Mouse (Mus musculus): ENCODE measurements around the gene Fcrlb.

Fcrlb gene

DNA sequence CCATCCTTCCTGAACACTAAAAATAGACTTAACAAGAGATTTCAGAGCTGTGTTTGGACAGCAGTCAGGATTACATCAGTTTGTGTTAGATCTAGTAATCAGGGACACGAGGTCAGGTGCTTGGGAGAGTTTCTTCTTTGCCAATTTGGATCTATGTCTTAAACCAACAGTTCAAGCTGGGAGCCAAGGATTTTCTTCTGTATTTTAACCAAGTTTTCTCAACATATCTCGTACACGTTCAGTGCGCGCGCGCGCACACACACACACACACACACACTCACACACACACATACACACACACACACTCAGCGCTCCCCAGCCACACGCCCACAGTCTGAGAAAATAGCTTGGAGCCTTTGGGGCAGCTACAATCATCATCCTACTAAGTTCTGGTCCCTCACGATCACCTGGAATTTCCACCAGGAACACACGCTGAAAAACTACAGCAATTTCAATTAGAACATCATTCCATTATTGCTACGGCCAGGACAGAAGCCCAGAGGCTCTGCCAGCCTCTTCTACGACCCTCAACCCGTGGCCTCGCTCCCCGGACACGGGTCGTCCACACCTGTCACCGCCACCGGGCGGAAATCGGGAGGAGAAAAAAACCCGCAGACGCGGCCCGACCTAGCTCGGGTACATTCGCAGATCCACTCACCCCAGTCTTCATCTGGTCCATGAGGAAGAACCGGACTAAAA is 45.6 kb downstream of the Fcrlb start:
- no peak for DNase-seq

DNA sequence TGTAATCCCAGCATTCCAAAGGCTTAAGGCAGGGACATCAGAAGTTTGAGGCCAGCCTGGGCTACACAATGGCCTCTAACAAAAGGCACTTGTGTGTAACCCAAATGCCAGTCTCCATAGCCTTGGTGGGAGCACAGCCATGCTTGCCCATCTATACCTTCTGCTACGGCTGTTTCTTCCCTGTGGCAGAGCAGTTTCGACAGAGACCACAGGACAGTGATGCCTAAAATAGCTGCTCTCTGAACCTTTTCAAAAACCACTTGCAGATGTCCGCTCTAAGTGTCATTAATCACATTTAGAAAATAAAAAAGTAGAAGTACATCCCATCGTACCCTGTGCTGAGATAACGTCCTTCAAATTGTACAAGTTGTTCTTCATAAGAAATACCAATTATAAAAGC is 47.3 kb downstream of the Fcrlb start:
- no peak for DNase-seq

DNA sequence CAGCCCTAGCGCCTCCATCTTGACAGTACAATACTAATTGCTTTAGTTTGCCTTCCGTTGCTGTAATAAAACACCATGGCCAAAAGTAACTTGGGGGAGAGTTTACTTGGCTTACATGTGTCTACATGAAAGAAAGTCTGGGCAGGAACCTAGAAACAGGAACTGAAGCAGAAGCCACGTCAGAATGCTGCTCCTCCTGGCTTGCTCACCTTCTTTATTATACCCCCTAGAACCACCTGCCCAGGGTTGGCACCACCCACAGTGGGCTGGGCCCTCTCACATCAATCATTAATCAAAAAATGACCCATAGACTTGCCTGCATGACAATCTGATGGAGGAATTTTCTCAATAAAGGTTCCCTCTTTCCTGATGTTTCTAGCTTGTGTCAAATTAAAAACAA is 48.0 kb downstream of the Fcrlb start:
- no peak for DNase-seq

DNA sequence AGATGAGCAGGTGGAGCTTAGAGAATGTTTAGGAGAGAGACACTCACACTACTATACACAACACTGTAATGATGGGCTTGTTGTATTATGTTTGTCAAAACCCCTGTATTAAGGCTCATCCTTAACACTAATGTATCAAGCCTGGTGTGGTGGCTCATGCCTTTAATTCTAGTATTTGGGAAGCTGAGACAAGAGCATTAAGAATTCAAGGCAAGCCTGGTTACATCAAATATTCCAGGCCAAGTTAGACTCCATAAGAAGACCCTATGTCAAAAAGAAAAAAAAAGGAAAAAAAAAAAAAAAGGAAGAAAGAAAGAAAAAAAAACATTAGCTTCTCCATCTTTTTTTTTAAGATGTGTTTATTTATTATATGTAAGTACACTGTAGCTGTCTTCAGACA is 48.5 kb downstream of the Fcrlb start:
- no peak for DNase-seq

DNA sequence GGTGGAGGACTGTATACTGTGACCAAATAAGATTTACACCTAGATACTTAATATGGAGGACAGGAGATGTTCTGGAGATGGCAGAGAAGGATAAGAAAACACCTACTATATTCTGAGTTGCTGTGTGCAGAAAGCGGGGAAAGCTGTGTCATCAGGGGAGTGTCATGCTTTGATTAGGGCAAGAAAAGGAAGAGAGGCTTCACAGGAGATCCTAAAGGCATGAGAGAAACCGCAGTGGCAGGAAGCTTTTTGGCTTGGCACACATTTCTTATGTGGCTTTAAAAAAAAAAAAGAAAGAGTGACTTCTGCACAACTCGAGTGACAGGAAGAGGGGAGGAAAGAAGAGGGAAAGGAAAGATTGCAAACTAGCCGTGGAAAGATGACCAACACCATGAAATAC is 49.7 kb downstream of the Fcrlb start:
- no peak for DNase-seq

DNA sequence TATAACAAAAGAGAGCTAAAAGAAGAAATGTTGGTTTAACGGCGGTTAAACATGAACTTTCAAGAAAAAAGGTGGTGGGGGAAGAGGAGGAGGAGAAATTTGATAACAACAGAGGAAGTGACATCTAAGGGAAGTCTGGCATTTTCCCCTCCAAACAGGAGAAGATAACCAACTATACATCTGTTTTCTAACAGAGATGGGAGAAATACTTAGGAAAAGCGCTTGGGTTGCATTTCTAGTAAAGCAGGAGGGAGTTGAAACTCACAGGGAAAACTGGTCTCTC is 50.4 kb downstream of the Fcrlb start:
- DNase-seq = no peak

DNA sequence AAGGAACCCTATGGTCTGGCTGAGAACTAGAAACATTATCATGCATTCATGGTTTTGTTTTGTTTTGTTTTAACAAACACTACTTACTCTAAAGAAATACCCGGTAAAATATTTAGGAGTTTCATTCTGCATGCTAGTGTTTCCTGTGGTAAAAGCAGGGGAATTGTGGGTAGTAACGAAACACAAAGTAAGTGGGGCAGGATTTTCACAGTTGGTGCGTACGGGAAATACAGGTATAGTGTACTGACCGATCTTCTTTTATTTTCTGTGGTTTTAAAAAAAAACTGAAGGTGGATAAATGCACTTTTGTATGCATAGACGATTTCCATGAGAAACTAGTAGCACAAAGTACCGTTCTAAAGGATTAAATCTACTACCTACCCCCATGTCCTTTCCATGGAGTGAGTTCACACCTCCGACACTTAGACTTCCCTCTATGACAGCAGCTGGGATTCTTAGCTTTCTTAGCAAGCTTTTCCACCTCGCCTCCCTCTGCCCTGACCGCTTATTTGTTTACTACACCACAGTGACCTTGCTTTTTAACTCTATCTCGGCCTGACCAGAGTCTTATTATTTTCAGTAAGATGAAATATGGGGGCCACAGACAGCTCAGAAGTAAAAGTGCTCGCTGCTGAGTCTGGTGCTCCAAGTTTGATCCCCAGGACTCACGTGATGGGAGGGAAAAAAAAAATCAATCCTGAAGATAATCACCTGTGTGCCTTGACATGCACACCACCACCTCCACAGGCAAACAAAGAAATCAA is 50.9 kb downstream of the Fcrlb start:
- DNase-seq = no peak

DNA sequence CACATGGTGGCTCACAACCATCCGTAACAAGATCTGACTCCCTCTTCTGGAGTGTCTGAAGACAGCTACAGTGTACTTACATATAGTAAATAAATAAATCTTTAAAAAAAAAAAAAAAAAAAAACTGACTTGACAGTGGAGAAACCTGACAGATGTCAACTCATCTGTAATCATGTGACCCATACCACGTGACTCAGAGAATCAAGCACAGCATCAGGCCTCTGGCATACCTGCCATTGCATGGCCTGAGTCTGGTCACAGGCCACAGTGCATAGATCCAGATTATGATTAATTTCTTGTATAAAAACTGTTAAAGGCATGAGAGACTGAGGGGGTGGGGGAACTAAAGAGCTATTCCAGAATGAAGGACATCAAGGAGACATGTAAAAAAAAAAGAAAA is 53.9 kb downstream of the Fcrlb start:
- DNase-seq = no peak

DNA sequence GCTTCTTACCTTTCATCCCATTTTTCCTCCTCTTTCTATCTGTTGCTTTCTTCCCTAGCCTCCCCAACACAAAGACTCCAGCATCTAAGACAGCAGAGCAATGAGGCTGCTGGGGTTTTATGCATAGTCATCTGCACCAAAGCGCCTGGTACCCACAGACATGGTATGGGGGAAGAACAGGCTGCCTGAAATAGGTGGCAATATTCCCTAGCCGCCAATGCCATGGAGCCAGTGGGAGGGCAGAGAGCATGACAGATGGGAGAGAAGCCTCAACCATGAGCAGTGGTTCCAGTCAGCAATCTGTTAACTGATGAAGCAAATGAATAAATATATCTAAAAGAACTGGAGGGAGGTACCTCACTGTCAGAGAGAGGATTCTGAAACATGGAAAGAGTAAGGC is 55.4 kb downstream of the Fcrlb start:
- peak; percentile 42 for DNase-seq
